Mouse (Mus musculus) lung, embryonic 14.5 days (tissue): Measurements from ENCODE around the gene Gja5. TPM values are rescaled to one million over a fixed set of nuclear protein-coding genes. Genes with fewer than 3 reads are reported as not detected.
A peak's percentile ranks its signal among the peaks of the same experiment; 100 is the strongest.

Experiments used
- ATAC-seq: fragments of 200-750 bp; cut with Nextera tagmentation; 2 replicates; pipeline ENCODE4 v1.8.0; 2017; ENCODE audit warnings: mild to moderate bottlenecking, moderate TSS enrichment, moderate library complexity; ENCODE audit not compliant: insufficient read depth
- DNase-seq: peaks from one replicate; pipeline ENCODE4 v3.0.0-alpha.2; 2015
- H3K27ac ChIP-seq: fragments of 300-500 bp; sonication (generic); 2 replicates; pipeline ENCODE4 v1.5.1; 2014; ENCODE audit warnings: low read depth, mild to moderate bottlenecking, moderate library complexity
- H3K27me3 ChIP-seq: fragments of 300-500 bp; sonication (generic); 2 replicates; pipeline ENCODE4 v1.6.1; 2014; ENCODE audit warnings: low read length, control low read depth; ENCODE audit not compliant: insufficient read depth
- H3K36me3 ChIP-seq: fragments of 300-500 bp; sonication (generic); 2 replicates; pipeline ENCODE4 v1.6.1; 2014; ENCODE audit warnings: control low read depth; ENCODE audit not compliant: insufficient read depth
- H3K4me1 ChIP-seq: fragments of 300-500 bp; sonication (generic); 2 replicates; pipeline ENCODE4 v1.6.1; 2014; ENCODE audit warnings: antibody characterized with exemption, control low read depth; ENCODE audit not compliant: insufficient read depth
- H3K4me2 ChIP-seq: fragments of 300-500 bp; sonication (generic); 2 replicates; pipeline ENCODE4 v1.6.1; 2014; ENCODE audit warnings: mild to moderate bottlenecking
- H3K4me3 ChIP-seq: fragments of 300-500 bp; sonication (generic); 2 replicates; pipeline ENCODE4 v1.5.1; 2014; ENCODE audit warnings: low read depth, low read length
- H3K9ac ChIP-seq: fragments of 300-500 bp; sonication (generic); 2 replicates; pipeline ENCODE4 v1.6.1; 2014
- H3K9me3 ChIP-seq: fragments of 300-500 bp; sonication (generic); 2 replicates; pipeline ENCODE4 v1.6.1; 2016; ENCODE audit warnings: low read depth, low read length, control low read depth
- CTCF ChIP-seq: IDR thresholded peaks from 2 replicates; pipeline ENCODE4 v1.5.1; 2016; ENCODE audit warnings: antibody characterized with exemption, low read depth
- WGBS: fragments of 180-500 bp; shearing (Covaris S2); extraction: QIAGEN DNeasy Blood & Tissue Kit; methylation state at CpG from one replicate; pipeline ENCODE4 v1.1.7; 2014; 5-methylcytosine and 5-hydroxymethylcytosine counted together
- polyA plus RNA-seq: library from polyadenylated mRNA; unstranded; fragments of >200 nt; fragmentation: Nextera tagmentation; extraction: Ambion mirVana; gene quantifications from 2 replicates; pipeline ENCODE4 v1.2.1, GENCODE M21; 2014

The Gja5 gene
- polyA plus RNA-seq, 1 experiment from 2014 or later = 6.4 TPM

- no peak overlapping the region for H3K27ac ChIP-seq
- H3K4me3 ChIP-seq = no peak overlapping the region
- DNase-seq (no peak), ATAC-seq (no peak)
- no peaks in the 10 kb centered on the region for H3K36me3 ChIP-seq
- WGBS = 90% methylated on average over 4 of the region's 4 CpGs
- H3K9ac ChIP-seq = no peak overlapping the region
- no peak overlapping the region for H3K4me2 ChIP-seq
- TF ChIP-seq CTCF = no peak
- H3K9me3 ChIP-seq = no peaks in the 10 kb centered on the region
- 0 out of 2 replicates have a peak, but pooled peaks cover 4% of the 10 kb centered on the region for H3K27me3 ChIP-seq
- H3K4me1 ChIP-seq = no peaks in the 10 kb centered on the region
Observed at GRCm38 (mm10) chr3:96902336-96902999, 2.0 kb upstream of the Gja5 start.

GRCm38 (mm10) chr3:96904851-96905541 lies 503 bp downstream of the Gja5 start, which contains the start of gene Gpr89:
Gpr89 (minus strand) TSS chr3:96905346.
- peak; percentile 99 for ATAC-seq

GRCm38 (mm10) chr3:96905592-96905991 lies 1.1 kb downstream of the Gja5 start:
- DNase-seq (no peak), ATAC-seq (peak; percentile 51; the same call in 1 of the 2 replicates)
- Histone ChIP-seq H3K9me3 (no peaks in the 10 kb centered on the region), H3K9ac (peak overlapping the region; percentile 79), H3K4me3 (peak overlapping the region; percentile 98), H3K4me2 (peak overlapping the region; percentile 85), H3K27me3 (0 out of 2 replicates have a peak, but pooled peaks cover 4% of the 10 kb centered on the region), H3K4me1 (no peaks in the 10 kb centered on the region), H3K27ac (no peak overlapping the region), H3K36me3 (no peaks in the 10 kb centered on the region)
- TF ChIP-seq CTCF = no peak
- 42% methylated on average over 9 of the region's 9 CpGs for WGBS

More at GRCm38 (mm10) chr3:96904851-96905541, 503 bp downstream of the Gja5 start, which contains the start of gene Gpr89:
- peak; percentile 96 for DNase-seq
- WGBS = under 1% methylated on average over 40 of the region's 40 CpGs
- H3K4me1 ChIP-seq = no peaks in the 10 kb centered on the region
- H3K27ac ChIP-seq = no peak within 1 kb of the TSS
- H3K36me3 ChIP-seq = no peaks in the 10 kb centered on the region
- TF ChIP-seq CTCF = no peak
- 0 out of 2 replicates have a peak, but pooled peaks cover 4% of the 10 kb centered on the region for H3K27me3 ChIP-seq
- peak within 1 kb of the TSS; percentile 79 for H3K9ac ChIP-seq
- no peaks in the 10 kb centered on the region for H3K9me3 ChIP-seq
- H3K4me3 ChIP-seq = peak within 1 kb of the TSS; percentile 98
- peak within 1 kb of the TSS; percentile 85 for H3K4me2 ChIP-seq

- TF ChIP-seq CTCF = no peak
- Histone ChIP-seq H3K36me3 (no peaks in the 10 kb centered on the region), H3K9me3 (no peaks in the 10 kb centered on the region), H3K4me1 (no peaks in the 10 kb centered on the region), H3K4me3 (no peak overlapping the region), H3K9ac (no peak overlapping the region), H3K27ac (no peak overlapping the region), H3K4me2 (no peak overlapping the region), H3K27me3 (no peaks in the 10 kb centered on the region)
- DNase-seq (no peak), ATAC-seq (no peak)
- WGBS = 73% methylated on average over 7 of the region's 7 CpGs
Observed at GRCm38 (mm10) chr3:96920991-96921390, 16.5 kb downstream of the Gja5 start.

GRCm38 (mm10) chr3:96924631-96925030 lies 20.1 kb downstream of the Gja5 start:
- no peak overlapping the region for H3K4me2 ChIP-seq
- H3K9ac ChIP-seq = no peak overlapping the region
- no peak overlapping the region for H3K4me3 ChIP-seq
- no peak for TF ChIP-seq CTCF
- no peaks in the 10 kb centered on the region for H3K4me1 ChIP-seq
- DNase-seq (no peak), ATAC-seq (no peak)
- H3K9me3 ChIP-seq = no peaks in the 10 kb centered on the region
- WGBS = 83% methylated on average over 4 of the region's 4 CpGs
- H3K27me3 ChIP-seq = no peaks in the 10 kb centered on the region
- H3K27ac ChIP-seq = no peak overlapping the region
- no peaks in the 10 kb centered on the region for H3K36me3 ChIP-seq

GRCm38 (mm10) chr3:96925920-96926319 lies 21.4 kb downstream of the Gja5 start, which contains the start of gene Gja8:
Gja8 (minus strand) TSS chr3:96926020.
- Histone ChIP-seq H3K27me3 (no peaks in the 10 kb centered on the region), H3K27ac (no peak within 1 kb of the TSS), H3K9ac (no peak within 1 kb of the TSS), H3K4me2 (no peak within 1 kb of the TSS), H3K36me3 (no peaks in the 10 kb centered on the region), H3K4me1 (no peaks in the 10 kb centered on the region), H3K9me3 (no peaks in the 10 kb centered on the region), H3K4me3 (no peak within 1 kb of the TSS)
- no peak for TF ChIP-seq CTCF
- WGBS = 65% methylated on average over 6 of the region's 6 CpGs
- ATAC-seq = no peak
- no peak for DNase-seq

GRCm38 (mm10) chr3:96931261-96931681 lies 26.8 kb downstream of the Gja5 start:
- no peak overlapping the region for H3K27ac ChIP-seq

More at GRCm38 (mm10) chr3:96931261-96931681, 26.8 kb downstream of the Gja5 start:
- Histone ChIP-seq H3K9ac (no peak overlapping the region), H3K9me3 (no peaks in the 10 kb centered on the region), H3K36me3 (no peaks in the 10 kb centered on the region), H3K4me1 (no peaks in the 10 kb centered on the region), H3K4me2 (no peak overlapping the region), H3K4me3 (no peak overlapping the region), H3K27me3 (no peaks in the 10 kb centered on the region)
- ATAC-seq (no peak), DNase-seq (no peak)
- WGBS = 20% methylated on average over 5 of the region's 5 CpGs
- TF ChIP-seq CTCF = no peak
